Mouse (Mus musculus) kidney, postnatal 4 days (tissue): ENCODE results near the gene Cdk18.
A peak's percentile ranks its signal among the peaks of the same experiment; 100 is the strongest.

ENCODE experiments used
- DNase-seq, 2 experiments: peaks; one replicate each; pipeline ENCODE4 v3.0.0; 2021; ENCODE audit warnings: mixed read lengths in 2 of 2

Gene Cdk18

DNA sequence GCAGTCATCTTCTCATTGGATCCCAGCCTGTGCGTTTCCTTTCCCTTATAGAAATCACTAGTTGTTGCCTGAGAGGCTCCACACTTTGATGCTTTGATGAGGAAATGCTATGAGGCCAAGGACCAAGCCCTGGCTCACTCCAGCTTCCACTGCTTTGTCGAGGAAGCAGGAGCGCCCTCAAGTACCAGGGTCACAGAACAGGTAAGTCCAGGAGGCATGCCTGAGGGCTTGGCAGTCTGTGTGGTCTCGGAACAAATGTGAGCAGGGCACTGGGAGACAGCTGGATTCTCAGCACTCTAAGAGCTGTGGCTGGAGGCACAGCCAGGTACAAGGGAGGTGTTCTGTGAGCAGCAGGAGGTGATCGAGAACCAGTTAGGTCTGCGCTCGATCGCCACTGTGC, 27.1 kb downstream of the Cdk18 start:
- no peak for DNase-seq

GRCm38 (mm10) chr1:132111411-132111810, 28.1 kb downstream of the Cdk18 start:
- DNase-seq: no peak

DNA sequence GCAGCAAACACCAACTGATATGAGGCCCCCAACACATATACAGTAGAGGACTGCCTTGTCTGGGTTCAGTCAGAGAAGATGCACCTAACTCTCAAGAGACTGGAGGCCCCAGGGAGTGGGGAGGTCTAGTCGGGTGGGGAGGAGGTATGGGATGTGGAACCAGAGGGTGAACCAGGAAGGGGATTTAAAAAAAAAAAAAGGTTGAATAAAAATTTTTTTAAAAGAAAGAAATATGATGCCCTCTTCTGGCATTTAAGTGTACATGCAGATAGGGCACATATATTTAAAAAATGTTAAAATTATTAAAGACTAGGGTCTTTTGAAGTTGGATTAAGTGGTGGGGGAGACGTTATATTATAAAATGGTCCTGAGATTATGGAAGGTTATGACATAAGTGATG, 30.1 kb downstream of the Cdk18 start:
- no peak for DNase-seq

DNA sequence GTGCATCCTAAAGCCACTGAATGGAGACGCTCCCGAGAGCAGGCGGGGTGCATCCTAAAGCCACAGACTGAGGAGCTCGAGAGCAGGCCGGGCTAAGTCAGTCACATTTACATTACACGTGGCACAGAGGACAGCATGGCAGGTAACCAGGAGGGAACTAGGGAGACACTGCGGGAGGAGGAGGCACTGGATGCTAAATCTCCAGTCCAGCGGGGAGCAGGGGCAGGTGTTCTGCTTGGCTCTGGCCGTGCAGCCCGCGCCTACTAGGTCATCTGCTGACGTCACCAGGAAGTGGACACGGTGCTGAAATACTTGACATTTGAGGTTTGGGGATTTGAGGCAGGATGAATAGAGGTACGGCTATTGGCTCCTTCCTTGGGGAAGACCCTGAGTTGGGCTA, 35.1 kb downstream of the Cdk18 start:
- no peak for DNase-seq

- no peak for DNase-seq
Measured at GRCm38 (mm10) chr1:132101953-132102697, 37.4 kb downstream of the Cdk18 start.

- DNase-seq: no peak
Measured at GRCm38 (mm10) chr1:132099775-132100174, 39.7 kb downstream of the Cdk18 start.

GRCm38 (mm10) chr1:132099016-132099415, 40.5 kb downstream of the Cdk18 start:
- no peak for DNase-seq

GRCm38 (mm10) chr1:132098076-132098475, 41.4 kb downstream of the Cdk18 start:
- no peak for DNase-seq

DNA sequence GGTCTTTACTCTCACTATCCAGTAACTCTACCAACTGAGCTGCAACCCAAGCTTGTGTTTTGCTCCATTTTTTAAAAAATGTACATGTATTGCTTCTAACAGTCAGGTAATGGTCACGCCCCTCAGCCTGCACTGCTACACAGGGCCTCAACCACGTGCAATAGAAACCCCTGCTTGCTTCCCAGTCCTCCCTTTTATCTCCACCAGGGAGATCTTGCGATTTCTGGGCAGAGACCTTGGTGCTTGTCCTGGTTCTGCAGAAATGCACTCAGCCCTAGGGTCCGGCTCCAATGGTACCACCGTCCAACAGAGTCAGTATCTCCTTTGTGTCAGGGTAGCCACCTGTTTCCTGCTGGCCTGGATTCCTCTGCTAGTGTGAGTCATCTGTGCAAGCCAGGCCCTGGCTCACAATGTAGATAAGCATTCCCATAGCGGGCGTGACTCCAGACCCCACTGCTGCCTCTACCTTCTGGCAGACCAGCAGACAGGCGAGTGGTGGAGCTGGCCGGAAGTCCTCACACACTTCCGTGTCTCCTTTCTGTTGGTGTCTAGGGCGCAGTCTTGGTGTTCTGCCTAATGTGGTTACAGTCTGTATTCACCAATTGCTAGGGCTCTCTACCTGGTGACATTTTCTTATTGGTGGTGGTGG, 44.0 kb downstream of the Cdk18 start:
- peak in 1 of 2 experiments; percentile 44 for DNase-seq

DNA sequence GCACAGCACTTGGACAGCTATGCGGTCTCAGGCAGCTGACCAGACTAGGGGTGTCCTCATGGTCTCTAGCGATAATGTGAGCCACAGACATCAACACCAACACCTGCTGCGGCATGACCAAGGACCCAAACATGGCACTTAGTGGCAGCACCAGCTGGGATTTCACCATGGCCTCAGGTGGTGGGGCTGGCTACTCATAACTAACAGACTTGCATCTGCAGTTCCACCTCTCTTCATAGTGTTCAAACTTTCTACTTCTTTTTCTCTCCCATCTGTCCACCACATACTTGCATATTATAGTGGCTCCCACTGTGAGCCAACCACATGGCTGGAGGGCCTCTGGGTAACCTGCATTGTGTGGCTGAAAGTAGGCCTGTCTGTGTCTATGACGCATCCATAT, 46.2 kb downstream of the Cdk18 start:
- no peak for DNase-seq

DNA sequence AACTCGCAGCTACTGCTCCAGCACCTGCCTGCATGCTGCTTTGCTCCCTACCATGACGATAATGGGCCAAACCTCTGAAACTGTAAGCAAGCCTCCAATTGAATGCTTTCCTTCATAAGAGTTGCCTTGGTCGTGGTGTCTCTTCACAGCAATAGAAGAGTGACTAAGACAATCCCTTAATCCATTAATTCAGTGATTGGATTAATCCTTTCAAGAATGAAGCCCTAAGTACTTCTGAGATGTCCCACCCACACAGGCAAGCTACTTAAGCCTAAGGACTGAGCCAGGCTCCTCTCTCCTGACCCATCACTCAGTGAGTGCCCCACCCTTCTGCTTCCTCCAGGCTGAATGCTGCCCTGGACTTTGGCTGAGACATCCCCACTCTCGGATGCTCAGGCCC, 49.2 kb downstream of the Cdk18 start:
- no peak for DNase-seq

DNA sequence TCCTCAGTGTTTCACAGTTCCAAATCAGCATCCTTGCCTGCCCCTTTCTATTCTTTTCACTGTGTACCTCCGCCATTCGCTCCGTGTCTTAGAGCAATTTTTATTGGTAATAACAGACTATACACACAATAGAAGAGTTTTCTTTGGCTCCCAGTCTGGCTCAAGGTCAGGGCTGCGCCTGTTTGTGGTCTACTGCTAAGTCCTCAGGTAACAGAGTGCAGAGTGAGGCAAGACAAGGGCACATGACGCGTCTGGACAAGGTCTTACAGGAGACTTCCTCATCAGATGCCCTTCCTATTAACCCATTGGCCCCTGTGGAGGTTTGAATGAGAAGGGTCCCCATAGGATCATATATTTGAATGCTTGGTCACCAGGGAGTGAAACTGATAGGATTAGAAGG, 49.7 kb downstream of the Cdk18 start:
- no peak for DNase-seq

- no peak for DNase-seq
Measured at GRCm38 (mm10) chr1:132088181-132088671, 51.3 kb downstream of the Cdk18 start.

GRCm38 (mm10) chr1:132085181-132086049, 54.1 kb downstream of the Cdk18 start:
- DNase-seq: no peak

GRCm38 (mm10) chr1:132078413-132078812, 61.1 kb downstream of the Cdk18 start:
- DNase-seq: no peak

- DNase-seq: peak in 1 of 2 experiments; percentile 25
Measured at GRCm38 (mm10) chr1:132075576-132075975, 63.9 kb downstream of the Cdk18 start.

DNA sequence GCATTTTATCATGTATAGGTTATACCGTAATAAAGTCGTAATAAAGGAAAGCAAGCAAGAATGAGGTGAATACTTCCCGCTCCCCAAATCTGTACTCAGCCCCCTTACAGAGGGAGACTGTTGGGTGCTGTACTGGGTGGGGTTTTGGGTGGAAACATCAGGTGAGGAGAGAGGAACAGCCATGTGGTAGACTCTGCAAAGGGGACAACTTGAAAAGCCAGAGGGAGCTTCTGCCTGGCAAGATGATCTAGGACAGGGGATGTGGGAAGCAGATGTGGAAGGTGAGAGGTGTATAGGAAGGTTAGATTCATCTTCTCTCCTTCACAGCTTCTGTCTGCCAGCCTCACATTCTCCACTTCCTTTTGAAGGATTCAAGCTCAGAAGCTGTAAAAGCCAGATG, 68.8 kb downstream of the Cdk18 start:
- no peak for DNase-seq

DNA sequence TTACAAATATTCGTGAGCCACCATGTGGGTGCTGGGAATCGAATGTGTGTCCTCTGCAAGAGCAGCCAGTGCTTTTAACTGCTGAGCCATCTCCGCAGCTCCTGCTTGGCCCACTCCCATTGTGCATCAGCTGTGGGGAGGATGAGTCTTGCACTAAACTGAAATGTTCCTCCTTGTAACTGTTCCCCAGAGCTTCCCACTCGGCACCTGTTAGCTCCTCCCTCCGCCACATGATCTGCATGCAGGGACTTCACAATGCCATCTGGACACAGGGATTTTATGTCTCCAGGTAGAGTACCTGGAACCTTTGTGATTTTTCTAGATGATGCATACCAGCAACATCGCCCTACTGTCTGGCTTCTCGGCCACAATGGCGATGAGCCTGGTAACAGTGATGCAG, 70.0 kb downstream of the Cdk18 start:
- no peak for DNase-seq

- peak; percentile 62 to 77 for DNase-seq
Measured at GRCm38 (mm10) chr1:132067261-132068255, 71.9 kb downstream of the Cdk18 start, which contains the start of gene Mfsd4a. TSS of gene Mfsd4a (minus strand) at chr1:132068062.

DNA sequence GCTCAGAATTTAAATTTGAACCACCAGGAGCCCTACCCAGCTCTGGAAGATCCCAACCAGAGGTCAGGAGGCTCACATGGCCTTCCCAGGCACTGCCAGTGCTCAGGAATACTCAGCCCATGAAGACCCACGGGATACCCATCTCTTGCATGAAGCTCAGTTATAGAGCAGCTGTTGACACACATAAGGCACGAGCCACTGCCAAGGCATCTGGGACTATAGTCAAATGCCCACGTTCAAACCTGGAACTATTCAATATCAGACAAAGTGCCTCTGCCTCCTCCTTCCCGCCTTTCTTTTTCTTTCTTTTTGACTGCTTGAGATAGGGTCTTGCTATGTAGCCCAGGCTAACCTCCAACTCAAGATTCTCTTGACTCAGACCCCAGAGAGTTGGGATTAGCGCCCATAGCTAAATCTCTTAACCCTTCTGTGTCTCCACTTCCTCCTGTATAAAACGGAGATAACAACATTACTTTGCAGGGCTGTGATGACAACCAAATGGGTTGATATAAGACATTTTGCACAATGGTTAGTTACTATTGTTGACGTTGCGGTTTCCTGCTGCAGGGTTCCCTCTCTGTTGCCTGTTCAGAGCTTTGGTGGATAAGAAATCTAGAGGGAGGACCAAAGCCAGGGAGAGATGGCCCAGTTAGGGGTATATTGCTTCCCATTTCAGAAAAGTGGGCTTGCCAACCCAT, 73.9 kb downstream of the Cdk18 start:
- DNase-seq: no peak

GRCm38 (mm10) chr1:132065001-132065400, 74.5 kb downstream of the Cdk18 start:
- no peak for DNase-seq
